Mouse (Mus musculus): ENCODE data around the gene Tbx4. TPM values are rescaled to one million over a fixed set of nuclear protein-coding genes. Genes with fewer than 3 reads are reported as not detected.

The Tbx4 gene
- polyA plus RNA-seq, 1 experiment from 2014 or later, result 0.49 TPM

DNA sequence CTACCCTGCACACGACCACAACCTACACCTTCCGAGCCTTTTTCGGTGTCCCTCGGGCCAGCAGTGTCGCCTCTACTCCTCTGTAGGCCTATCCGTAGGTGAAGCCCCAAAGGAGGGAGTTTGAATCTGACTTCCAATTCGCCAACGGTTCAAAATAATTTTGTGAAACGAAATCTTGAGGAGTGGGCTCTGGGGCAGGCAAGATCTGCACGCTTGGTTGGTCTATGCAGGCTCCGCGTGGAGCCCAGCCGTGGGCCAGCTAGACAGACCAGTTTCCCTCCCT lies 4.3 kb downstream of the Tbx4 start:
- Histone ChIP-seq H3K36me3 (no peaks in the 10 kb centered on the region), H3K4me2 (no peak overlapping the region), H3K9me3 (replicated peaks) (no peaks in the 10 kb centered on the region), H3K9ac (no peak overlapping the region), H3K27me3 (replicated peaks) (peaks cover 83% of the 10 kb centered on the region), H3K4me1 (replicated peaks) (peaks cover 40% of the 10 kb centered on the region), H3K4me3 (peak overlapping the region; percentile 20; the same call in 1 of the 2 replicates), H3K27ac (ENCODE audit: poor library complexity, severe bottlenecking) (no peak overlapping the region)
- ATAC-seq (ENCODE audit: insufficient number of reproducible peaks, low FRiP score), result no peak
- WGBS, result 7% methylated on average over 13 of the region's 13 CpGs

DNA sequence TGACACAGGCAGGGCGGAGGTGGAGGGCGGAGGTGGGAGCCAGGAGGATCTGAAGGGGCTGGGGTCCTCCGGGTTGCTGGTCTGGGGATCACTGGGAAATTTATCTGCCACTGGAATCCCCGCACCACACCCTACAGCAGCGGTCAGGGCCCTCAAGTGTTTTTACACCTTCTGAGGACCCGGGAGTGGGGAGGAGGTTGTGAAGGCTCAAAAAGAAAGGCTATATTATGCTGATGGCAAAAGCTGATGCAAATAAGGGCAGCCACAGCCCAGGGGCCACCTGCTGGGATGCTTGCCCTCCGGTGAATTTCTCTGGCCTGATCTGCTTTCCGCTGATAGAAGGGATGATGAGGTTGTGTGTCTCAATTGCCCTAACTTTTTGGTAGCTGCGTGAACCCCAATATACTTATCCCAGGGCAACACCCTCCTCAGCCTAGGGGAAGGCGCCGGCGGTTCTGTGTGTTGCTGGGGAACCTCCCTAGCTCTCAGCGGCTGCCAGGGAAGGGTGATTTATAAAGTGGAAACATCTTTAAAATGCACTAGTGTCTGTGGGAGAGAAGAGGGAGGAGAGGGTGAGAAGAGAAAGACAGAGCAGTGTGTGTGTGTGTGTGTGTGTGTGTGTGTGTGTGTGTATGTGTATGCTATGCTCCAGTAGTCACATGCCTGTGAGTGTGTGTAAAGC lies 4.9 kb downstream of the Tbx4 start:
- Histone ChIP-seq H3K9ac (no peak overlapping the region), H3K4me3 (no peak overlapping the region), H3K4me1 (replicated peaks) (peaks cover 41% of the 10 kb centered on the region)

DNA sequence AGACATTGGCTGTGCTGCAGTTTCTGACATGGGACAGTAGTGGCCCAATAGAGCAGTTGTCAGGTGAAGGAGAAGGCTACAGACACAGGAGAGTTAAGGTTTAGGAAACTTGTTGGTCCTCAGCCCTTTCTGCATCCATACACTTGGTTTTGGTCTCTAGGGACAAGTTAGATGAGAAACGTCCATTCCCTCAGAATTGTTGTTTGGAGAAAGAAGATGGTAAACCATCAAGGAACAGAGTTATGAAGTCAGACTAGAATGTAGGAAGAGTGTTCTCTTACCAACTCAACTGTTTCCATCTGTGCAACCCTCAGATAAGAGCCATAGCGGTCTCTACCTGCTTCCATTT lies 5.4 kb downstream of the Tbx4 start:
- no peak overlapping the region for H3K4me2 ChIP-seq
- H3K27ac ChIP-seq (ENCODE audit: poor library complexity, severe bottlenecking), result no peak overlapping the region
- no peak overlapping the region for H3K4me3 ChIP-seq
- H3K9ac ChIP-seq, result no peak overlapping the region
- WGBS, result 17% methylated on average over 2 of the region's 2 CpGs
- H3K4me1 ChIP-seq (replicated peaks), result peaks cover 37% of the 10 kb centered on the region
- H3K9me3 ChIP-seq (replicated peaks), result no peaks in the 10 kb centered on the region
- H3K36me3 ChIP-seq, result no peaks in the 10 kb centered on the region
- no peak for ATAC-seq (ENCODE audit: insufficient number of reproducible peaks, low FRiP score)
- H3K27me3 ChIP-seq (replicated peaks), result peaks cover 83% of the 10 kb centered on the region

More for the DNA sequence above, 4.9 kb downstream of the Tbx4 start:
- 3% methylated on average over 13 of the region's 13 CpGs for WGBS
- H3K27me3 ChIP-seq (replicated peaks), result peaks cover 83% of the 10 kb centered on the region
- H3K9me3 ChIP-seq (replicated peaks), result no peaks in the 10 kb centered on the region
- H3K36me3 ChIP-seq, result no peaks in the 10 kb centered on the region
- H3K4me2 ChIP-seq, result no peak overlapping the region
- H3K27ac ChIP-seq (ENCODE audit: poor library complexity, severe bottlenecking), result no peak overlapping the region
- ATAC-seq (ENCODE audit: insufficient number of reproducible peaks, low FRiP score), result no peak

DNA sequence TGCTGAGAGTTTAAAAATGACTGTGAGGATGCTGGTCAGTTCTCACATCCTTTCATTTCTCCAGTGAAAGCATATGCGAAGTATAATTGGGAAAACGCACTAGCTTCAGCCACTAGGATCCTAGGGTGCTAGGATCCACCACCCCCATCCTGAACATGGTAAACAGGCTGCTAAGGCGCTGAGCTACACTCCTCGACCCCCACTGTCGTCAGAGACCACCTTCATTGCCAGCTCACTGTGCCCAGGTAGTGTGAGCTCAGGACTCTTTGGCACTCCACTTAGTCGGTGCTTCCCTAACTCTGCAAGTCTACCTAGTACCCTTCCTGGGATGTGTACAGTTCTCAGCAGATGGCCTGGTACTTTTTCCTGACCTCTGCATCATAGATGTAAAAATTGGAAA lies 6.5 kb downstream of the Tbx4 start:
- no peak for ATAC-seq (ENCODE audit: insufficient number of reproducible peaks, low FRiP score)
- no peaks in the 10 kb centered on the region for H3K36me3 ChIP-seq
- no peak overlapping the region for H3K4me2 ChIP-seq
- no peak overlapping the region for H3K27ac ChIP-seq (ENCODE audit: poor library complexity, severe bottlenecking)
- no peak overlapping the region for H3K4me3 ChIP-seq
- peaks cover 94% of the 10 kb centered on the region for H3K27me3 ChIP-seq (replicated peaks)
- H3K9me3 ChIP-seq (replicated peaks), result no peaks in the 10 kb centered on the region
- WGBS, result 3% methylated on average over 6 of the region's 6 CpGs
- H3K9ac ChIP-seq, result no peak overlapping the region
- H3K4me1 ChIP-seq (replicated peaks), result peaks cover 37% of the 10 kb centered on the region

DNA sequence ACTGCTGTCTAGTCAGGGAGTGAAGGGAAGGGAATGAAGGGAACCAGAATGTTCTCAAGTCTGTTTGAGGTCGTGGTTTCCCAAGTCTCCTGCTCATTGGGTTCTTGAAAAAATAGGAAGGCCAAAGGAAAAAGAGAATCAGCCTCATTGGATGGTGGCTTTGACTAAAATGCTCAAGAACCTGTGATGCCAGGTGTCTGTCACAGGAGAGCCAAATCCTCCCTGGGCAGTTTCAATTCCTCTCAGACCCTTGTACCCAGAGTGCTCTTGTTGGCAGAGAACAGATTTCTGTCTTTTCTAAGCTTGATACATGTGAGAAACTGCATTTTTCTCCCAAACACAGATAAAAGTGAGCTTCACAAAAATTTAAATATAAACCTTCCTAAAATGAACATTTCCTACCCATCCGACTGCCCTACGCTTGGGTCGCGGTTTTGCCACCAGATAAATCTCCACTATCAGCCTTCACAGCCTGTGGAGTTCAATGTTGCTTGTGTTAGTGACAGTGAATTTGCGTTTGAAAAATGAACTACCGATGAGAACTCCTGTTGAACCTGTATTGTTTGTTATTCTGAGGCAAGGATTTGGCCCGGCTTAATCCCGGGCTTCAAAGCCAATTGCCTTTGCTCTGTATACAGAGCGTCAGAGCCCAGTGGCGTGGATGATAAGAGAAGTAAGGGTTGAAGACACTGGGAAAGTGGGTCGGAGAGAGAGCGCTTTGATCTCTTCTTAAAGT lies 7.3 kb downstream of the Tbx4 start:
- peaks cover 97% of the 10 kb centered on the region for H3K27me3 ChIP-seq (replicated peaks)
- no peaks in the 10 kb centered on the region for H3K9me3 ChIP-seq (replicated peaks)
- WGBS, result 2% methylated on average over 13 of the region's 13 CpGs
- no peak overlapping the region for H3K27ac ChIP-seq (ENCODE audit: poor library complexity, severe bottlenecking)
- H3K4me2 ChIP-seq, result no peak overlapping the region
- ATAC-seq (ENCODE audit: insufficient number of reproducible peaks, low FRiP score), result no peak
- no peaks in the 10 kb centered on the region for H3K36me3 ChIP-seq
- peaks cover 32% of the 10 kb centered on the region for H3K4me1 ChIP-seq (replicated peaks)
- no peak overlapping the region for H3K9ac ChIP-seq
- no peak overlapping the region for H3K4me3 ChIP-seq

DNA sequence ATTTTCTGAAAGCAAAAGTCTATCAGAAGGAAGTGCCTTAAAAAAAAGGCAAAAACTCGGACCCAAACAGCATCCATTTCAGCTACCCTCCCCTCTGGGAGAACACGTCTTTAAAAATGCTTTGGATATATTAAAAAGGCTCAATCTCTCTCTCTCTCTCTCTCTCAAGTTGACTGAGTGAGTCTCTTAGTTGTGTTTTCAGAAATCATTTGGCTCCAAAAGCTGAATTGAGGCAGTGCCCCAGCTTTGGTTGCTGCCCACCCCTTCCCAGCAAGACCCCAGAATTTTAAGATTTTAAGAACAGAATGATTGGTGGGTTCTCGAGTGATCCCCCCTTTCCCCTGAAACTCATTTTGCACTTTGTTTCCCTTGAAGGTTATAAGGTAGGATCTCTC lies 7.9 kb downstream of the Tbx4 start:
- Histone ChIP-seq H3K9ac (no peak overlapping the region), H3K9me3 (replicated peaks) (no peaks in the 10 kb centered on the region), H3K4me1 (replicated peaks) (peaks cover 26% of the 10 kb centered on the region), H3K4me3 (no peak overlapping the region), H3K4me2 (no peak overlapping the region), H3K27ac (ENCODE audit: poor library complexity, severe bottlenecking) (no peak overlapping the region), H3K36me3 (no peaks in the 10 kb centered on the region), H3K27me3 (replicated peaks) (peaks cover 97% of the 10 kb centered on the region)
- 8% methylated on average over 3 of the region's 3 CpGs for WGBS
- ATAC-seq (ENCODE audit: insufficient number of reproducible peaks, low FRiP score), result no peak

DNA sequence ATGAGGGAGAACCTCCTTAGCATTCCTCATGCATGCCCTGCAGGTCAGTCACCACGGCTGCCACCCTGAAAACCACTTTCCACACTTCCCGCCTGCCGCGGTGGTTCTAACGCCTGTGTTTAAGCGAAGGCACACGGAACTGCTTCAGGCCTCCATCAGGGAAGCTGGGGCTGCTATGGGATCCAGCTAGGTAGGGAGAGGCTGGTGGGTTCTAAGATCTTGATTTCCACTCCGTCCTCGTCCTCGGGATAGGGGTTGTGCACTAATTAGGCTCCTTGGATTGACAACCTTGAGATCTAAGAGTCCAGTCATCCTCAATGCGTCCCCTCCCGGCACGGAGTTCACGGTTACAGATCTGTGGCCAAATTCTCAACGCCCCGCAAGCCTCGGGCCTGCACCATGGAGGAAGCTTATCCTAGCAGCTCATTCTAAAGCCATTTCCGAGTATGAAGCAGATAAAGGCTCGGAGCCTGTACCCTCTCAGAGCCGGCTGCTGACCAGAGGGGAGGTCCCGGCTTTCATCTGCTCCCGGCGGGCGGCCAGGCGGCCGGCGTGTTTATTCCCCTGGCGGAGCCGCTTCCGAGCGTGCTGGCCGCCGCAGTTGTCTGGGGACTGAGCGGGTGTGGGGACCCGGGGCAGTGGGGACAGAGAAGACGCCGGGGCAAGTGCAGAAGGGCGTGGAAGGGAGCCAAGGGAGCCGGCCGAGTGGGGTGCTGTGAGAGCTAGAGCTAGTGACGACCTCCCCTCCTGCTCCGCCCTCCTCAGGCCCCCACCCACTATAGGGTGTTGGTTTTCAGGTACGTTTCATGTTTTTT lies 8.7 kb downstream of the Tbx4 start:
- Histone ChIP-seq H3K4me2 (peak overlapping the region; percentile 85), H3K9me3 (replicated peaks) (no peaks in the 10 kb centered on the region), H3K4me3 (peak overlapping the region; percentile 42), H3K27me3 (replicated peaks) (peaks cover 97% of the 10 kb centered on the region), H3K9ac (peak overlapping the region; percentile 50; the same call in 1 of the 2 replicates), H3K27ac (ENCODE audit: poor library complexity, severe bottlenecking) (no peak overlapping the region), H3K4me1 (replicated peaks) (peaks cover 18% of the 10 kb centered on the region), H3K36me3 (no peaks in the 10 kb centered on the region)
- WGBS, result 1% methylated on average over 43 of the region's 43 CpGs
- ATAC-seq (ENCODE audit: insufficient number of reproducible peaks, low FRiP score), result peak; percentile 29; the same call in 1 of the 2 replicates

DNA sequence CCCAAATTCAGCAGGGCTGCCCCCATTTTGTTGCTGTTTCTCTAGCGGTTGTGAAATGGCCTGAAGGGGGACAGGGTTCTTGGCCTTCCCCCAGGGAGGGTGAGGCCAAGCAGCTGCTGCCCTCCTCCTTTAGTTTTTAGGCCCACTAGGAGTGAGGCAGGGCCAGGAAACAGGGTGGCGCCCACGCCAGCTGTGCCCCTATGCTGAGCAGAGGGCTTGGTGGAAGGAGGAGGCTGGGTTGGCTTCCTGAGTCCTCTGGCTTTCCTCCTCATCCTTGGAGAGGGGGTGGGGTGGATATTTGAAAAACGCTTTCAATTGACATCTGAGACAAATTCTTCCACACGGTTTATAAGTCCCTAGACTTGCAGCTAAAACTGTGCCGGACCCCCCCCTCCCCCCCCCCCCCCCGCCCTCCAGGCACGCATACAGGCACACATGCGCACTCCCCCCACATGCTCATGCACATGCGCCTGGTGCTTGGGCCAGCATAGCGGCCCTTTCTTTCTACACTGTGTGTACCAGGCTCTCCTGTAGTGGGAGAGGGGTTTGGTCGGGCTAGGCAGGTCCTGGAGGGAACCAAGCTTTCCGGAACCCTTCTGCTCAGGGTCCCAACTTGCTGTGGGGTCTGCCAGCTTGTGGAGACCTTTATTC lies 10.2 kb downstream of the Tbx4 start:
- no peak; the same call in 1 of the 2 replicates for ATAC-seq (ENCODE audit: insufficient number of reproducible peaks, low FRiP score)
- WGBS, result 39% methylated on average over 13 of the region's 13 CpGs
- Histone ChIP-seq H3K9me3 (replicated peaks) (0 out of 2 replicates have a peak, but pooled peaks cover under 1% of the 10 kb centered on the region), H3K27ac (ENCODE audit: poor library complexity, severe bottlenecking) (no peak overlapping the region), H3K27me3 (replicated peaks) (peaks cover 97% of the 10 kb centered on the region), H3K4me2 (no peak overlapping the region), H3K4me3 (no peak overlapping the region), H3K36me3 (no peaks in the 10 kb centered on the region), H3K4me1 (replicated peaks) (peaks cover 13% of the 10 kb centered on the region), H3K9ac (no peak overlapping the region)

DNA sequence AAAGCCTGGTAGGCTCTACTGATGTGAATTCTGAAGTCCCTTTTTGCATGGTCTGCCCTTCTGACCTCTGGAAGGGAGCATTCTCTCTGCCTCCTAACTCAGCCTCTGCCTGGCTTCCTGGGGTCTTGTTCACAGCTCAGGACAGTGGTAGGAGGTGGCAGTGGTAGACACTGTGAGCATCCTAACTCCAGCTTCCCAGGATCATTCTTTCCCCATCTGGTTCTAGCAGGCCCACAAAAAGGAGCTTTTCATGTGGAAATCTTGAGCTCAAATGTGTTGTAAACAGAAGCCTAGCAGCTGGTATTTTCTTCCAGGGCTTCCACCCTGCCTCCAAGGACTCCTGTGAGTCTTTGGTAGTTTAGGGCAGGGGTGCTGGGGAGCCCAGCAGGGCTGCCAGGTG lies 14.1 kb downstream of the Tbx4 start:
- H3K9ac ChIP-seq, result no peak overlapping the region
- no peaks in the 10 kb centered on the region for H3K36me3 ChIP-seq
- no peak for ATAC-seq (ENCODE audit: insufficient number of reproducible peaks, low FRiP score)
- H3K4me1 ChIP-seq (replicated peaks), result peaks cover 5% of the 10 kb centered on the region
- peaks cover 8% of the 10 kb centered on the region; the same call in 1 of the 2 replicates for H3K9me3 ChIP-seq (replicated peaks)
- H3K27me3 ChIP-seq (replicated peaks), result peaks cover 78% of the 10 kb centered on the region
- H3K27ac ChIP-seq (ENCODE audit: poor library complexity, severe bottlenecking), result no peak overlapping the region
- H3K4me2 ChIP-seq, result no peak overlapping the region
- H3K4me3 ChIP-seq, result no peak overlapping the region

DNA sequence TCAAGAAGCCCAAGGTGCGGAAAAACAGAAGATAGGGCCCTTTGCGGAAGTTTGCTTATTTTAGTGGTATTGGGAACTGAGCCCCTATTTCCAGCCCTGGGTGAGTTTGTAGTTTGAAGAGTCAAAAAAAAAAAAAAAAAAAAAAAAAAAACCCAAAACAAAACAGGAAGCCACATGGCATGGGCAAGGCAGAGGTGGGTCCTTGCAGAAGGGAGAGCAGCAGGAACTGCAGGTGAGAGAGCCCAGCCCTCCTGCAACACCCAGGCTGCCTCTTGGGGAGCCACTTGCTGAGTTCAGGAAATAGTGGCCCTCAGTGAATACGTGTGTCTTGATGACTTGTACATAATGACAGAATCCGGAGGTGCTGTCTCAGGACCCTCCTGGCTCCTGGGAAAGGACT lies 23.3 kb downstream of the Tbx4 start:
- Histone ChIP-seq H3K36me3 (no peaks in the 10 kb centered on the region), H3K4me3 (no peak overlapping the region), H3K27ac (ENCODE audit: poor library complexity, severe bottlenecking) (no peak overlapping the region), H3K4me1 (replicated peaks) (peaks cover 27% of the 10 kb centered on the region), H3K4me2 (no peak overlapping the region), H3K9ac (no peak overlapping the region), H3K9me3 (replicated peaks) (no peaks in the 10 kb centered on the region), H3K27me3 (replicated peaks) (peaks cover 12% of the 10 kb centered on the region)
- ATAC-seq (ENCODE audit: insufficient number of reproducible peaks, low FRiP score), result no peak
- 57% methylated on average over 4 of the region's 4 CpGs for WGBS

DNA sequence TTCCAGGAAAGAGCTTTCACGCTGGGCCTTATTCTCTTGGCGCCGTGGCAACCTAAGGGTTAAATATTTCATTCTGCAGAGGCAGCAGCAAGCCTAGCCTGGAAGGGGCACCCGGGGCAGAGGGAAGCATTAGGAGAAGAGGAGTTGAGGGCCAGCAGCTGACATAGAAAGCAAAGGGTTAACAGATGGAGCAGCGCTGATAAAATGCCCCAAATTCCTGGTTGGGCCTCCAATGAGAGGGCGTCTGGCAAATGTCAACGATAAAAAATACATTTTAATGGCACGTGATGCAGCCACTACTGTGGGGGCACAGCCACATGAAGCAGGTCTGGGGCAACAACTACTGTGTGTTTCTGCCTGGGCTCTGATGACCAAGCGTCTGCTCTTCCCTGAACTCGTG lies 23.9 kb downstream of the Tbx4 start:
- Histone ChIP-seq H3K9ac (no peak overlapping the region), H3K4me2 (peak overlapping the region; percentile 16; the same call in 1 of the 2 replicates), H3K36me3 (no peaks in the 10 kb centered on the region), H3K9me3 (replicated peaks) (no peaks in the 10 kb centered on the region), H3K27ac (ENCODE audit: poor library complexity, severe bottlenecking) (no peak overlapping the region), H3K4me3 (no peak overlapping the region), H3K27me3 (replicated peaks) (peaks cover 15% of the 10 kb centered on the region), H3K4me1 (replicated peaks) (peaks cover 27% of the 10 kb centered on the region)
- 13% methylated on average over 10 of the region's 10 CpGs for WGBS
- no peak for ATAC-seq (ENCODE audit: insufficient number of reproducible peaks, low FRiP score)

Data from heart, embryonic 12.5 days (tissue).